Mouse (Mus musculus): ENCODE data around the gene Rpl10. TPM values are rescaled to one million over a fixed set of nuclear protein-coding genes. Genes with fewer than 3 reads are reported as not detected.

Rpl10 gene
- polyA plus RNA-seq, 1 experiment: 85.8 TPM

DNA sequence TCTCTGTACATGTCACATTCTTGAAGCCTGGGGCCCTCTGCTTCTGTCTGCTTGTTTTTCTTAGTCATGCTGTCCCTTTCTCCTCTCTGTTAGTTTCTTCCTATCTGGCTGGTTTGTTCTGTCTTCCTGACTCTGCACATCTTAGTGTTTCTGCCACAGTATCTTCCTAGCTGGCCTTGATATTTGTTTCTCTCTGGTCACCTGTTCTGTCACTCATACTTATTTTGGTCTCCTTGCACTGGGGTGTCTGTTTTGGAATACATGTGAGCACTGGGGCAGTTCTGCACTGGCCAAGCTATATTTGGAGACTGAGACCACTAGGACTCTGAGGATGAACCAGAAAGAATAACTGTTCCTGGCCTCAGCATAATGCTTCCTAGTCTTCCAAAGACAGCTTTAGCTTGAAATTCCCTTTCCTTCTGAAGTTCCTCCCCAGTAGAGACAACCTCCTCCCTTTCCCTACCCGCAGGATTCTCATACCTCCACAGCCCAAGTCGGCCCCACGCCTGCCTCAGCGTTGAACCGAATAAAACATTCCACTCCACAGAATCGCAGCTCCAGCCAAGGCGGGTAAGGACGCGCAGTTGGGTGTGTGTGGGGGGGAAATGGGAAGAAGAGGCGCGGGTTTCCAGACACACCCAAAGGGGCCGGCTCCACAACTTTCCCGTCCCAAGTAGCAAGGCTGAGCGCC, 10.6 kb downstream of the Rpl10 start:
- Histone ChIP-seq H3K4me3 (ENCODE audit: control insufficient read depth, low read depth, low read length) (peak overlapping the region; percentile 88), H3K27ac (ENCODE audit: control insufficient read depth, insufficient read depth, low read depth, low read length) (no peak overlapping the region), H3K36me3 (ENCODE audit: control insufficient read depth, insufficient read depth, low read length) (no peaks in the 10 kb centered on the region), H3K4me1 (ENCODE audit: control insufficient read depth, insufficient read depth, low read length) (no peaks in the 10 kb centered on the region; the same call in 1 of the 2 replicates), H3K27me3 (ENCODE audit: control insufficient read depth, insufficient read depth, low read length) (no peaks in the 10 kb centered on the region)
- TF ChIP-seq POLR2A (IDR thresholded peaks at IDR 0.05; ENCODE audit: control insufficient read depth, low read depth, low read length): no peak
- TF ChIP-seq CTCF (IDR thresholded peaks at IDR 0.05; ENCODE audit: control insufficient read depth, insufficient read depth, insufficient replicate concordance, low read depth, low read length): no peak

DNA sequence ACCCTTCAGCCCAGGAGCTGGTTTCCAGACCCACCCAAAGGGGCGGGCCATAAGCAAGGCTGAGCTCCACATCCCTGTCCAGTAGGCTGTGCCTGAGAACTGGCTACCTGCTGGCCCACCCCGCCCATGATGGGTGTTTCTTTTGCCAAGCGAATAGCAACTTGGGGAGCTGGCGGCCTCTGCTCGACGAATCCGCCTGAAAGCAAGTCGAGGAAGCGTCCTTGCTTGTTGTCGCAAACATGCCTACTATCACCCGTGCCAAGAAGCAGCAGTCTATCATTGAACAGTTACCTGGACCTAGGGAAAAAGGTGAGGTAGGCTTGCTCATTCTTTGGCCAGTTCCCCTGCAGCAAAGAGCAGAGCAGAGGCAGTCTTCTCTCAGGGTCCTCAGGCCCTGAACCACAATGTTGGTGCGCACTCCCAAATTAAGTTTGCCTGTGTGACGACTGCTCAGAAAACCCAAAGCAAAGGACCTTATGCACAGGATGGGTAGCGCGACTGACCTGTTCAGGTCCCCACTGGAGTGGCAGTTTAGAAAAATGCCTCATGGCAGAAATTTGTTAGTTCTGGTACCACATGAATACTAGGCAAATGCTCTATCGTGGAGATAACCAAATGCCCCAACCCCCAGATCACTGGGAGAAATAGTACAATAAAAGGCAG, 11.3 kb downstream of the Rpl10 start, which contains the start of the genes Taz and Dnase1l1:
Gene Taz, plus strand, starts transcription at position 181 of the 663 bp plus-strand sequence.
Gene Dnase1l1, minus strand, starts transcription at position 606 of the 663 bp plus-strand sequence.
- Histone ChIP-seq H3K4me1 (ENCODE audit: control insufficient read depth, insufficient read depth, low read length) (no peaks in the 10 kb centered on the region; the same call in 1 of the 2 replicates), H3K36me3 (ENCODE audit: control insufficient read depth, insufficient read depth, low read length) (no peaks in the 10 kb centered on the region), H3K4me3 (ENCODE audit: control insufficient read depth, low read depth, low read length) (peak within 1 kb of the TSS; percentile 88), H3K27ac (ENCODE audit: control insufficient read depth, insufficient read depth, low read depth, low read length) (peak within 1 kb of the TSS; percentile 77), H3K27me3 (ENCODE audit: control insufficient read depth, insufficient read depth, low read length) (no peaks in the 10 kb centered on the region)
- TF ChIP-seq CTCF (IDR thresholded peaks at IDR 0.05; ENCODE audit: control insufficient read depth, insufficient read depth, insufficient replicate concordance, low read depth, low read length) (no peak), POLR2A (IDR thresholded peaks at IDR 0.05; ENCODE audit: control insufficient read depth, low read depth, low read length) (no peak)

DNA sequence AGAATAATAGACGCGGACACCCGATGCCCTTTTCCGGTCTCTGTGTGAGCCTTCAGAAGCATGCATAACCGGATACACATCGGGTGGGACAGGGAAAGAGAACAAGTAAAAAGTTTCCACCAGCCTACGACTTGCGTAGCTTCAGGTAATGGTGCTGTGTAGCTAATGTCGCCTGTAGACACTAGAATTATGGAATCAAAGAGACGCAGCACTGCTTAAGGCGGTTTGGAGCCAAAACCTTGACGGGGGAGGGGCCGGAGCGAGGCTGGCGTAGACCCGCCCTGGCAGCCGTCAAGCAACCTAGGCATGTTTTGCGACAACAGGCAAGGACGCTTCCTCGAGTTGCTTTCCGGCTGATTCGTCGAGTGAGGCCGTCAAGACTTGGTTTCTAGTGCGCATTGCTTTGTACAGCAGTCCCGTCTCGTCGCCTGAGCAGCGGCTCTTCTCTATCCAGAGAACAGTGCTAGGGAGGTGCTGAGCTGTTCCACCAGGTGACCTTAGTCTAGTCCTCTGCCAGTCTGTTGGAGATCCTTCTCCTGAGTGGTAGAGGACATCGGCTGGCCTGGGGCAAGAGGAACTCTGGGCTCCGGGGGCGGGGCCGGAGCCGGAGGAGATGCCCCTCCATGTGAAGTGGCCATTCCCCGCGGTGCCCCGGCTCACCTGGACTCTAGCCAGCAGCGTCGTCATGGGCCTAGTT, 11.9 kb downstream of the Rpl10 start:
- H3K4me3 ChIP-seq (ENCODE audit: control insufficient read depth, low read depth, low read length): peak overlapping the region; percentile 88
- H3K27ac ChIP-seq (ENCODE audit: control insufficient read depth, insufficient read depth, low read depth, low read length): peak overlapping the region; percentile 71
- H3K27me3 ChIP-seq (ENCODE audit: control insufficient read depth, insufficient read depth, low read length): no peaks in the 10 kb centered on the region

DNA sequence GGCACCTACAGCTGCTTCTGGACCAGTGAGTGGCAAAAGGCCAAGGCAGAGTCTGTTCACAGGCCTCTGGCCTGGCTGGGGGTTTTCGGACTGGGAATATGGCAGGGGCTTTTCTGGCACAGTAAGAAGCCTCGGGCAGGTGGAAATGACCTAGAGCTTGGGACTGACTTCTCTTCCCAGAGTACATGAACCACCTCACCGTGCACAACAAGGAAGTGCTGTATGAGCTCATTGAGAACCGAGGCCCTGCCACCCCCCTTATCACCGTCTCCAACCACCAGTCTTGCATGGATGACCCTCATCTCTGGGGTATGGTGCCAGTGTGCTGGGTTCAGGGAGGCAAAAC, 12.5 kb downstream of the Rpl10 start:
- Histone ChIP-seq H3K27ac (ENCODE audit: control insufficient read depth, insufficient read depth, low read depth, low read length) (no peak overlapping the region), H3K27me3 (ENCODE audit: control insufficient read depth, insufficient read depth, low read length) (no peaks in the 10 kb centered on the region), H3K4me1 (ENCODE audit: control insufficient read depth, insufficient read depth, low read length) (no peaks in the 10 kb centered on the region; the same call in 1 of the 2 replicates), H3K36me3 (ENCODE audit: control insufficient read depth, insufficient read depth, low read length) (no peaks in the 10 kb centered on the region), H3K4me3 (ENCODE audit: control insufficient read depth, low read depth, low read length) (peak overlapping the region; percentile 88)
- no peak for TF ChIP-seq CTCF (IDR thresholded peaks at IDR 0.05; ENCODE audit: control insufficient read depth, insufficient read depth, insufficient replicate concordance, low read depth, low read length)
- no peak for TF ChIP-seq POLR2A (IDR thresholded peaks at IDR 0.05; ENCODE audit: control insufficient read depth, low read depth, low read length)

More for the DNA sequence above, 11.9 kb downstream of the Rpl10 start:
- TF ChIP-seq POLR2A (IDR thresholded peaks at IDR 0.05; ENCODE audit: control insufficient read depth, low read depth, low read length): peak; percentile 69; the same call in 1 of the 2 replicates
- TF ChIP-seq CTCF (IDR thresholded peaks at IDR 0.05; ENCODE audit: control insufficient read depth, insufficient read depth, insufficient replicate concordance, low read depth, low read length): no peak
- Histone ChIP-seq H3K36me3 (ENCODE audit: control insufficient read depth, insufficient read depth, low read length) (no peaks in the 10 kb centered on the region), H3K4me1 (ENCODE audit: control insufficient read depth, insufficient read depth, low read length) (no peaks in the 10 kb centered on the region; the same call in 1 of the 2 replicates)

DNA sequence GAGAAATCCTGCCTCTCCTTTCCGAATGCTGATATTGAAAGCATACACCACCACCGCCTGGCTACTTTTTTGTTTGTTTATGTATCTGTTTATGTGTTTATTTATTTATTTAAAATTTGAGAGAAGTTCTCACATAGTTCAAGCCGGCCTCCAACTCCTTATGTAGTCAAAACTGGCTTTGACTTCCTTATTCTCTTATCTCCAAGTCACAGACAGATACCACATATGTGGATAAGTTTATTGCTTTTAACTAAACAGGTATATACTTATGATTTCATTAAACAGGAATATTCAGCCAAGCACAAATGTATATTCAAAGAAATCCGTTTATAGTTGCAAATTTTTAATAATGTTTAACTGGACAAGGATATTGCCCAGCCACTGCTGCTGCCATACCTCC, 22.8 kb downstream of the Rpl10 start:
- TF ChIP-seq CTCF (IDR thresholded peaks at IDR 0.05; ENCODE audit: control insufficient read depth, insufficient read depth, insufficient replicate concordance, low read depth, low read length) (no peak), POLR2A (IDR thresholded peaks at IDR 0.05; ENCODE audit: control insufficient read depth, low read depth, low read length) (no peak)
- no peaks in the 10 kb centered on the region for H3K27me3 ChIP-seq (ENCODE audit: control insufficient read depth, insufficient read depth, low read length)
- no peaks in the 10 kb centered on the region for H3K36me3 ChIP-seq (ENCODE audit: control insufficient read depth, insufficient read depth, low read length)
- no peak overlapping the region for H3K27ac ChIP-seq (ENCODE audit: control insufficient read depth, insufficient read depth, low read depth, low read length)
- H3K4me3 ChIP-seq (ENCODE audit: control insufficient read depth, low read depth, low read length): no peak overlapping the region
- H3K4me1 ChIP-seq (ENCODE audit: control insufficient read depth, insufficient read depth, low read length): no peaks in the 10 kb centered on the region; the same call in 1 of the 2 replicates

DNA sequence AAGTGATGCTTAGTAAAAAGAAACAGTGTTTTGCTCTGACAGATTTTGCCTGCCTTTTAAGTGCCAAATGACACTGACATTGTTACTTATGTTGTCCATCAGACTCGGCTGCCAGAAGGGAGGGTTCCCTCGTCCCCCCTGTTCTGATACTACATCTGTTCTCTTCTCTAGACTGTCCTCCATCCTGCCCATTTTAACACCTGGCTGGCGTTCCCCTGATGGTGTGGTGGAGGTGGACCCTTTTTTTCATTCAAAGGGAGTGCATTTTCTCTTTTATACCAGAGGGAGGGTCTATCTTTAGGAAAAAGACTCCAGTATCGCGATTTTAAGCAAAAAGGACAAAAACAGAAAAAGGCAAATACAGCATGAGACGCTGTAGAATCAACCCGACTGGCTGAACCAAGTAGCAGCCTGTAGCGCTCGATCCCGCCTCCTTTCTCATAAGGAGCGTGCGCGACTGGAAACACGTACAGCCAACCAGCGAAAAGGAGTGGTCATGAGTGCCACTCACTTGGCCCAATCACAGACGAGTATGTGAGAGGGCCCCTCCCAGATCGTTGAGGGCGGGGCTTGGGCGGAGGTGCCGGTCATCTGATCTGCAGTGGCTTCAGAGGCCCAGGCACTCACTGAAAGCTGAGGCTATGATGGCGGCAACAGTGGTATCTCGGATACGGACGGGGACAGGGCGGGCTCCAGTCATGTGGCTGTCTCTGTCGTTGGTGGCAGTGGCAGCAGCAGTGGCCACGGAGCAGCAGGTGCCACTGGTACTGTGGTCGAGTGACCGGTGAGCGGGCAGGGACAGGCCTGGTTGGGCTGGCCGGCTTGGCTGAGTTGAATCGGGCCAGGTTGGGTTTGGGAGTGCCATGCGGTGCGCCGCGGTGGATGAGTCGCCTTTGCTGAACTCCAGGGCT, 26.2 kb downstream of the Rpl10 start, which contains the start of gene Atp6ap1:
Gene Atp6ap1, plus strand, starts transcription at position 560 of the 911 bp plus-strand sequence.
- TF ChIP-seq POLR2A (IDR thresholded peaks at IDR 0.05; ENCODE audit: control insufficient read depth, low read depth, low read length): no peak; the same call in 1 of the 2 replicates
- TF ChIP-seq CTCF (IDR thresholded peaks at IDR 0.05; ENCODE audit: control insufficient read depth, insufficient read depth, insufficient replicate concordance, low read depth, low read length): no peak
- Histone ChIP-seq H3K36me3 (ENCODE audit: control insufficient read depth, insufficient read depth, low read length) (no peaks in the 10 kb centered on the region), H3K4me3 (ENCODE audit: control insufficient read depth, low read depth, low read length) (peak within 1 kb of the TSS; percentile 90), H3K27me3 (ENCODE audit: control insufficient read depth, insufficient read depth, low read length) (no peaks in the 10 kb centered on the region), H3K27ac (ENCODE audit: control insufficient read depth, insufficient read depth, low read depth, low read length) (peak within 1 kb of the TSS; percentile 69), H3K4me1 (ENCODE audit: control insufficient read depth, insufficient read depth, low read length) (no peaks in the 10 kb centered on the region; the same call in 1 of the 2 replicates)
